Mouse (Mus musculus): Measurements from ENCODE around the gene Exoc4.

DNA sequence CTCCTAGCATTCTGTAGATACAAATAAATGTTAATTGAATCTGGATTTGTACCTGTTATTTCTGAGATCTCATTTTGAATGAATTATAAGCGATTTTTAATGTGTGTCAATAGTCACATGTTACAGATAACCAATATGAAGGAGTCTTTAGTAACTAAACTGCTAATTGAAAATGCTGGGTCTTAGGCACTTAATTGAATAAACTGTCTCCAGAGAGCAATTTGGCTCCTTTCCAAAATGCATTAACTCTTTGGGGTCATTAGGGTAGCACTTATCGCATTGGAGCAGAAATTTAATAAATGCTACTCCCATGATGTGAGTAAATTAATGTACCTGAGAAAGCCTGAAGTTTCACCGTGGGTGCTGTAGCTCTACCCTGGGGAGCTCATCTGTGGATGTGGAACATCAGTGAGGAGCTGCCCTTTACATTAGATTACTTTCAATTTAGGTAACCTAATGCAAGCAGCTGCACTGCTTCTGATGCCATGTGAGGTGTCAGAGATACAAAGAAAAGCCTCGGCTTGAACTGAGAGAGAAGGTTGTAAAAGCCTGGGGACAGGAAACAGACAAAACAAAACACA is 182.4 kb downstream of the Exoc4 start:
- TF ChIP-seq CTCF (IDR thresholded peaks at IDR 0.05; ENCODE audit: extremely low read depth, insufficient read length, insufficient replicate concordance, low read depth, low read length) (no peak), POLR2A (IDR thresholded peaks at IDR 0.05; ENCODE audit: low read depth, low read length) (no peak)

Measured in small intestine, adult 2 months (tissue).